Mouse (Mus musculus) heart, embryonic 12.5 days (tissue): ENCODE measurements around the gene Mcpt1. TPM values are rescaled to one million over a fixed set of nuclear protein-coding genes. Genes with fewer than 3 reads are reported as not detected.
"Not testable (repeated sequence)": the region's sequence is repeated elsewhere in the genome, so short reads cannot be mapped to it uniquely, and the experiment has no call there.

Experiments
- ATAC-seq: fragments of 200-750 bp; cut with Nextera tagmentation; 2 replicates; pipeline ENCODE4 v1.8.0; 2017; ENCODE audit warnings: moderate TSS enrichment, moderate library complexity; ENCODE audit not compliant: insufficient number of reproducible peaks, low FRiP score
- H3K27ac ChIP-seq: fragments of 300-500 bp; sonication (generic); 2 replicates; pipeline ENCODE4 v1.5.1; 2016; ENCODE audit warnings: mild to moderate bottlenecking, moderate library complexity; ENCODE audit not compliant: poor library complexity, severe bottlenecking
- H3K27me3 ChIP-seq: fragments of 300-500 bp; sonication (generic); replicated peaks from 2 replicates; pipeline ENCODE4 v1.6.1; 2016; ENCODE audit warnings: mild to moderate bottlenecking, moderate library complexity
- H3K36me3 ChIP-seq: fragments of 300-500 bp; sonication (generic); 2 replicates; pipeline ENCODE4 v1.6.1; 2016; ENCODE audit warnings: mild to moderate bottlenecking, moderate library complexity
- H3K4me1 ChIP-seq: fragments of 300-500 bp; sonication (generic); replicated peaks from 2 replicates; pipeline ENCODE4 v1.6.1; 2016; ENCODE audit warnings: mild to moderate bottlenecking
- H3K4me2 ChIP-seq: fragments of 300-500 bp; sonication (generic); 2 replicates; pipeline ENCODE4 v1.6.1; 2016; ENCODE audit warnings: mild to moderate bottlenecking, moderate library complexity
- H3K4me3 ChIP-seq: fragments of 300-500 bp; sonication (generic); 2 replicates; pipeline ENCODE4 v1.5.1; 2016; ENCODE audit warnings: mild to moderate bottlenecking
- H3K9ac ChIP-seq: fragments of 300-500 bp; sonication (generic); 2 replicates; pipeline ENCODE4 v1.6.1; 2016; ENCODE audit warnings: mild to moderate bottlenecking, moderate library complexity
- H3K9me3 ChIP-seq: fragments of 300-500 bp; sonication (generic); replicated peaks from 2 replicates; pipeline ENCODE4 v1.6.1; 2016; ENCODE audit warnings: mild to moderate bottlenecking, moderate library complexity
- WGBS: fragments of 180-500 bp; shearing (Covaris S2); methylation state at CpG from one replicate; pipeline ENCODE4 v1.1.7; 2016; 5-methylcytosine and 5-hydroxymethylcytosine counted together
- polyA plus RNA-seq: library from polyadenylated mRNA; unstranded; fragments of >200 nt; fragmentation: Nextera tagmentation; extraction: Ambion mirVana; gene quantifications from 2 replicates; pipeline ENCODE4 v1.2.1, GENCODE M21; 2016

Gene Mcpt1
- not detected in 2 replicates for polyA plus RNA-seq

DNA sequence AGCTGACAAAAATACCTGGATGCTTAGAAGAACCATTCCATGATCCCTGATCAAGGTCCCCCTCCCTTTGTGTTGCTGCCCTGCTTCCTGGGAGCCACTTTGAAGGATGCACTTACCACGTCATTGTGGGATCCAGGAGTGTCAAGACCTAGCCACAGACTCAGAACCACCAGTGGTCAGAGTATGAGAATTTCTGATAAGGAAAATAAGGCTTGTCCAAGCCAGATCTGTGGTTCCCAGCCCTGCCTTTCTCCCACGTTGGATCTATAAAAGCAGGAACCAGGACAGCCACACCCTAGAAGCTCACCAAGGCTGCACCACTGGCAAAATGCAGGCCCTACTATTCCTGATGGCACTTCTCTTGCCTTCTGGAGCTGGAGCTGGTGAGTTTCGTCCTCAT lies at the start of gene Mcpt1:
Gene Mcpt1, plus strand, starts transcription at position 301 of the 400 bp plus-strand sequence.
- H3K36me3 ChIP-seq, H3K4me1 ChIP-seq, H3K9ac ChIP-seq, H3K27ac ChIP-seq, H3K4me3 ChIP-seq, ATAC-seq, H3K27me3 ChIP-seq, H3K9me3 ChIP-seq, H3K4me2 ChIP-seq: not testable (repeated sequence)
- WGBS = 66% methylated on average over 3 of the region's 3 CpGs

DNA sequence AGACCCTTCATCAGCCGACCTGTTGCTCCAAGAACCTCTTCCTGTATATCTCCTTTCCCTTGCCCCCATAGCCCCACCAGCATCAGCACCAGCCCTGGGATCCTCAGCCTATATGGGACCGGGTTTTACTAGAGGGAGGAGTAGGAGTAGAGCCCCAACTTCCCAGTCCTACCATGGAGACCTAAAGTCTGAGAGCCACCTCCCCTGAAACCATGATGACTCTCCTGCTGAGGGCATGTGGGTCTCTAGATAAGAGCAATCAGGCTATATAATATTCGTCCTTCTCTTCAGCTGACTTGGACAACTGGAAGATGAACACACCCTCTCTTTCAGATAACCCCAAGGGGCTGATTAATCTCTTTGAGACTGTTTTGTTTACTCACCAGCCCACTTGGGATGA lies 30.3 kb upstream of the Mcpt1 start:
- not testable (repeated sequence) for H3K4me2 ChIP-seq, H3K27ac ChIP-seq, H3K4me1 ChIP-seq, H3K9me3 ChIP-seq, ATAC-seq, H3K4me3 ChIP-seq, H3K36me3 ChIP-seq, H3K27me3 ChIP-seq, H3K9ac ChIP-seq
- whole genome bisulfite sequencing = 73% methylated on average over 2 of the region's 3 CpGs

DNA sequence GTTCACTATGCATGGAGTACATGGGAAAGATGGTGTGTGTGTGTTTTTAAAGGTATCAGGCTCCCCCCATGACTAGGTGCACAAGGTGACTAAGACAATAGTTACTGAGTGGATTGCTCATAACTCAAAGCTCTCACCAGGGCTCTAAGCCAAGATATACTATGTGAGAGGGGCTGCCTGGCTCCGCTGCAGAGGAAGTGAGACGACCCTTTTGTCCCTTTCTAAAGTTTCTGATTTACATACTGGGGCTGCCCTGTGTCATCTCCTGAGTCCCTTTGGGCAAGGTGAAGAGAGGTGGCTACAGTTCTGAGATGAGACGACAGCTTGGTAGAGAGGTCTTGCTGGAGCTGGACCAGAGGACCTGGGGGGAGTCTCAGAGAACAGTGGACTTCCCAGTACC lies 4.6 kb upstream of the Mcpt1 start:
- Histone ChIP-seq H3K36me3 (no peaks in the 10 kb centered on the region), H3K9me3 (no peaks in the 10 kb centered on the region), H3K4me2 (no peak overlapping the region), H3K4me3 (no peak overlapping the region), H3K27ac (no peak overlapping the region), H3K9ac (no peak overlapping the region), H3K4me1 (no peaks in the 10 kb centered on the region), H3K27me3 (no peaks in the 10 kb centered on the region)
- no peak for ATAC-seq
- WGBS = 48% methylated on average over 3 of the region's 3 CpGs

DNA sequence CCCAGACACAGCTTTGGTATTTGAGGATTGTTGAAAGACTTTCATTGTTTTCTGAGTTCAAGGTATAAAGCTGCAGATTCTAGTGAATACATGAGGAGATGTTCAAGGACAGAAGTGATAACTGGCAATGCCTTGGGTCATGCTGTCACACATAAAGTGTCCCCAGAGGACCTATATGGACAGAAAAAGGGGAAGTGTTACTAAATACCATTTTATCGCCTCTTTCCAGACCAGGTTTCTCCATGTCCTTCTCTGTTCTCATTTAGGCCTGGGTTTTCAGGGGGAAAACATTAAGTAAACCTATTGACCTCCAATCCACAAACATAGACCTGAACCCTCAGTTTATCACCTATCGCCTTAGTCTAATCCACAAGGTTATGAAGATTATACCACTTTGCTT lies 3.8 kb upstream of the Mcpt1 start:
- WGBS = 83% methylated on average over 2 of the region's 2 CpGs
- ATAC-seq = no peak

DNA sequence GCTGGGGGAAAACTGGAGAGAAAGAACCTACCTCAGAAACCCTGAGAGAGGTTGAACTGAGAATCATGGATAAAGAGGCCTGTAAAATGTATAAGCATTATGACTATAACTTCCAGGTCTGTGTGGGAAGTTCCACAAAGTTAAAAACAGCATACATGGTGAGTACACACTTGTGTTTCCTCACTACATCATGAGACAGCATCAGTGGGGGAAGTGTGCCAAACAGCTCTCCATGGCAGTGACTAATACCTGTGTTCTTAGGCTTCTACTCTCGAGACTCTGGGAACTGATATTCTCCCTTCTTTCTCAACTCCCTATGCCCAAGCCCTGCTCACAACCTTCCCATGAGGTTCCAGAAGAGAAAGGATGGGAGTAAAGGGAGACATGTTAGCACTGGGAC lies 1.7 kb downstream of the Mcpt1 start:
- Histone ChIP-seq H3K4me1 (no peaks in the 10 kb centered on the region), H3K9me3 (no peaks in the 10 kb centered on the region), H3K27me3 (no peaks in the 10 kb centered on the region), H3K27ac (no peak overlapping the region), H3K9ac (no peak overlapping the region), H3K4me2 (no peak overlapping the region), H3K36me3 (no peaks in the 10 kb centered on the region), H3K4me3 (no peak overlapping the region)
- no peak for ATAC-seq
- 59% methylated on average over 1 of the region's 1 CpGs for WGBS

More for the DNA sequence above, 3.8 kb upstream of the Mcpt1 start:
- no peaks in the 10 kb centered on the region for H3K36me3 ChIP-seq
- no peaks in the 10 kb centered on the region for H3K27me3 ChIP-seq
- H3K4me3 ChIP-seq = no peak overlapping the region
- no peaks in the 10 kb centered on the region for H3K4me1 ChIP-seq
- no peaks in the 10 kb centered on the region for H3K9me3 ChIP-seq
- no peak overlapping the region for H3K27ac ChIP-seq
- H3K4me2 ChIP-seq = no peak overlapping the region
- H3K9ac ChIP-seq = no peak overlapping the region

DNA sequence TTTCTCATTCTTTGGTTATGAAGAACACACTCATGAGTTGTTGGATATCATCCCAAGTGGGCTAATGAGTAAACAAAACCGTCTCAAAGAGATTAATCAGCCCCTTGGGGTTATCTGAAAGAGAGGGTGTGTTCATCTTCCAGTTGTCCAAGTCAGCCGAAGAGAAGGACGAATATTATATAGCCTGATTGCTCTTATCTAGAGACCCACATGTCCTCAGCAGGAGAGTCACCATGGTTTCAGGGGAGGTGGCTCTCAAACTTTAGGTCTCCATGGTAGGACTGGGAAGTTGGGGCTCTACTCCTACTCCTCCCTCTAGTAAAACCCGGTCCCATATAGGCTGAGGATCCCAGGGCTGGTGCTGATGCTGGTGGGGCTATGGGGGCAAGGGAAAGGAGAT lies 3.5 kb downstream of the Mcpt1 start:
- WGBS = 58% methylated on average over 4 of the region's 4 CpGs
- not testable (repeated sequence) for H3K27ac ChIP-seq, ATAC-seq, H3K9ac ChIP-seq, H3K4me2 ChIP-seq, H3K4me1 ChIP-seq, H3K27me3 ChIP-seq, H3K4me3 ChIP-seq, H3K36me3 ChIP-seq, H3K9me3 ChIP-seq

DNA sequence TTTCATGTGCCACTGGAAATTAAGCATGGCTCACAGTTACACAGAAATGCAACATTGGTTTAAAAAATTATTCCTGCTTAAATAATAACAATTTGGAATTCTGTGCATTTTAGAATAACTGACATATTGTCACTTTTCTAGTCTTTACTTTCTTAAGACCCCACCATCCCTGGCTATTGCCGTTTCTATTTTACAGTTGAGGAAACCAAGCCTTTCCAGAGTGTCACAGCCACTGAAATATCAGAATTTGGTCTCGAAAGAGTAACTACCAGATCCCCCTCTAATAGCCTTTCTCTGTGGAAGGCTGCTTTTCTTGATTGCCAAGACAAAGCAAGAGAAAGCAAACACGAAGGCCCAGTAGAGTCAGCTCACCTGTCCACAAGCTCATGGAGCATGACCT lies 12.6 kb downstream of the Mcpt1 start, which contains the start of gene Mcpt9:
Gene Mcpt9, minus strand, starts transcription at position 101 of the 400 bp plus-strand sequence.
- H3K4me1 ChIP-seq, H3K36me3 ChIP-seq, H3K4me3 ChIP-seq, H3K27me3 ChIP-seq, H3K9ac ChIP-seq, H3K4me2 ChIP-seq, H3K27ac ChIP-seq, H3K9me3 ChIP-seq, ATAC-seq: not testable (repeated sequence)
- WGBS = 72% methylated on average over 3 of the region's 3 CpGs

DNA sequence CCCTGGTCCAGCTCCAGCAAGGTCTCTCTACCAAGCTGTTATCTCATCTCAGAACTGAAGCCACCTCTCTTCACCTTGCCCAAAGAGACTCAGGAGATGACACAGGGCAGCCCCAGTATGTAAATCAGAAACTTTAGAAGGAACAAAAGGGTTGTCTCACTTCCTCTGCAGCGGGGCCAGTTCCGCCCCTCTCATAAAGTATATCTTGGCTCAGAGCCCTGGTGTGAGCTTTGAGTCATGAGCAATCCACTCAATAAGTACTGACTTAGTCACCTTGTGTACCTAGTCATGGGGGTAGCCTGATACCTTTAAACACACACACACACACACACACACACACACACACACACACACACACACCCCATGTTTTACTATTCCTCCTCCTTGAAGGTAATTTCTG lies 16.7 kb downstream of the Mcpt1 start:
- H3K27me3 ChIP-seq = no peaks in the 10 kb centered on the region
- no peaks in the 10 kb centered on the region for H3K36me3 ChIP-seq
- no peaks in the 10 kb centered on the region for H3K4me1 ChIP-seq
- H3K4me3 ChIP-seq = no peak overlapping the region
- no peak for ATAC-seq
- no peak overlapping the region for H3K4me2 ChIP-seq
- WGBS = 62% methylated on average over 2 of the region's 2 CpGs
- H3K27ac ChIP-seq = no peak overlapping the region
- H3K9me3 ChIP-seq = no peaks in the 10 kb centered on the region
- H3K9ac ChIP-seq = no peak overlapping the region

DNA sequence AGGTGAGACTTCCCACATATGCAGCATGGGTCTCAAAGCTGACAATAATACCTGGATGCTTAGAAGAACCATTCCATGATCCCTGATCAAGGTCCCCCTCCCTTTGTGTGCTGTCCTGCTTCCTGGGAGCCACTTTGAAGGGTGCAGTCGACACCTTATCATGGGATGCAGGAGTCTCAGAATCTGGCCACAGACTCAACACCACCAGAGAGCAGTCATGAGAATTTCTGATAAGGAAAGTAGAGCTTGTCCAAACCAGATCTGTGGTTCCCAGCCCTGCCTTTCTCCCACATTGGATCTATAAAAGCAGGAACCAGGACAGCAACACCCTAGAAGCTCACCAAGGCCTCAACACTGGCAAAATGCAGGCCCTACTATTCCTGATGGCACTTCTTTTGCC lies 24.0 kb downstream of the Mcpt1 start, which contains the start of gene Mcpt2:
Gene Mcpt2, plus strand, starts transcription at position 250 of the 400 bp plus-strand sequence.
- not testable (repeated sequence) for H3K4me1 ChIP-seq, ATAC-seq, H3K36me3 ChIP-seq, H3K9me3 ChIP-seq, H3K27me3 ChIP-seq, H3K4me3 ChIP-seq, H3K9ac ChIP-seq, H3K27ac ChIP-seq, H3K4me2 ChIP-seq
- WGBS = 53% methylated on average over 1 of the region's 1 CpGs

DNA sequence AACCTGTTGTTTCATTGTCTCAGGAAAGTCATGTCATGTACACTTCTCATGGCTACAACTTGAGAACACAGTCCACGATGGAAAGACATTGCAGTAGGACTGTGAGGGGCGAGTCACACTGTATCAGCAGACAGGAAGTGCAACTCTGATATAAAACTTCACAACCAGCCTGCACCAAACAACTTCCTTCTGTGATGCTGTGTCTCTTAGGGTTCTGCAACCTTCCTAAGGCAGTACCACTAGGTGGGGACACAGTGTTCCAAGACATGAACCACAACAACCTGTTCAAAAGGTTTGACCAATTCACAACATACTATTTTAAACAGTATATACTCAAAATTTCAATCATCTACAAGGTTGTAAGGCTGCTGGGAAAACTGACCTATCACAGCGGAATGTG lies 37.6 kb downstream of the Mcpt1 start:
- Histone ChIP-seq H3K36me3 (no peaks in the 10 kb centered on the region), H3K9ac (no peak overlapping the region), H3K4me1 (peaks cover 13% of the 10 kb centered on the region), H3K27me3 (no peaks in the 10 kb centered on the region), H3K4me3 (no peak overlapping the region), H3K9me3 (no peaks in the 10 kb centered on the region), H3K27ac (no peak overlapping the region), H3K4me2 (no peak overlapping the region)
- 45% methylated on average over 3 of the region's 3 CpGs for WGBS
- ATAC-seq = peak; percentile 33; the same call in 1 of the 2 replicates

DNA sequence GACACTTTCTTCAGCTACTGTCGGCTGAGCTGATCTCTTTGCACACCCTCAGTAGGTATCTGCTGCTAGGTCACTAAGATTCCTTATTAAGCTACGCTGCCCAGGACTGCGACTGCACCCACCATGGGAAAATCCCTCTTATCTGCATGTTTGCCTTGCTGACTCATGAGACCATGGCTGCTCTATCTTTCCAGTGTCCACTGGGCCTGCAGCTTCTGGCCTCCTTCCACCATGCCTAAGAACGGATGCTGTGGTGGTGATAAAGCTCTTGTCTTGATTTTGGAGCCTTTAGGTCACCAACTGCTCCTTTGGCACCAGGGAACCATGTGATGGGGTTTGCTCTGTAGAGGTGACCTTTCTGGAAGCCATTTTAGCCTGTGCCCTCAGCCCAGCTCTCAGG lies 40.0 kb downstream of the Mcpt1 start:
- H3K9me3 ChIP-seq = no peaks in the 10 kb centered on the region

DNA sequence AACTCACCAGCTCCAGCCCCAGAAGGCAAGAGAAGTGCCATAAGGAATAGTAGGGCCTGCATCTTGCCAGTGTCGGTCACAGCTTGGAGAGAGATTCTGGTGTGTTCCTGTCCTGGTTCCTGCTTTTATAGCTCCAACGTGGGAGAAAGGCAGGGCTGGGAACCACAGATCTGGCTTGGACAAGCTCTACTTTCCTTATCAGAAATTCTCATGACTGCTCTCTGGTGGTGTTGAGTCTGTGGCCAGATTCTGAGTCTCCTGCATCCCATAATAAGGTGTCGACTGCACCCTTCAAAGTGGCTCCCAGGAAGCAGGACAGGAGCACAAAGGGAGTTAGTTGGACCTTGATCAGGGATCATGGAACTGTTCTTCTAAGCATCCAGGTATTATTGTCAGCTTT lies 44.4 kb downstream of the Mcpt1 start, which contains the start of gene Mcpt4:
Gene Mcpt4, minus strand, starts transcription at position 101 of the 400 bp plus-strand sequence.
- H3K9me3 ChIP-seq, H3K9ac ChIP-seq, H3K4me2 ChIP-seq, ATAC-seq, H3K4me1 ChIP-seq, H3K4me3 ChIP-seq, H3K36me3 ChIP-seq, H3K27ac ChIP-seq, H3K27me3 ChIP-seq: not testable (repeated sequence)
- WGBS = 43% methylated on average over 3 of the region's 3 CpGs

More for the DNA sequence above, 40.0 kb downstream of the Mcpt1 start:
- Histone ChIP-seq H3K9ac (no peak overlapping the region), H3K4me3 (no peak overlapping the region), H3K36me3 (no peaks in the 10 kb centered on the region), H3K27me3 (no peaks in the 10 kb centered on the region), H3K4me1 (peaks cover 13% of the 10 kb centered on the region), H3K4me2 (no peak overlapping the region), H3K27ac (no peak overlapping the region; the same call in 1 of the 2 replicates)
- WGBS = 23% methylated on average over 4 of the region's 4 CpGs
- ATAC-seq = peak; percentile 64; the same call in 1 of the 2 replicates
